Mouse (Mus musculus) telencephalon, adult 2 months (tissue): ENCODE data around the gene Avil.

ENCODE experiments used
- DNase-seq: peaks from one replicate; pipeline ENCODE4 v3.0.0-alpha.2; 2011; ENCODE audit warnings: low read depth, low spot score

The Avil gene

DNA sequence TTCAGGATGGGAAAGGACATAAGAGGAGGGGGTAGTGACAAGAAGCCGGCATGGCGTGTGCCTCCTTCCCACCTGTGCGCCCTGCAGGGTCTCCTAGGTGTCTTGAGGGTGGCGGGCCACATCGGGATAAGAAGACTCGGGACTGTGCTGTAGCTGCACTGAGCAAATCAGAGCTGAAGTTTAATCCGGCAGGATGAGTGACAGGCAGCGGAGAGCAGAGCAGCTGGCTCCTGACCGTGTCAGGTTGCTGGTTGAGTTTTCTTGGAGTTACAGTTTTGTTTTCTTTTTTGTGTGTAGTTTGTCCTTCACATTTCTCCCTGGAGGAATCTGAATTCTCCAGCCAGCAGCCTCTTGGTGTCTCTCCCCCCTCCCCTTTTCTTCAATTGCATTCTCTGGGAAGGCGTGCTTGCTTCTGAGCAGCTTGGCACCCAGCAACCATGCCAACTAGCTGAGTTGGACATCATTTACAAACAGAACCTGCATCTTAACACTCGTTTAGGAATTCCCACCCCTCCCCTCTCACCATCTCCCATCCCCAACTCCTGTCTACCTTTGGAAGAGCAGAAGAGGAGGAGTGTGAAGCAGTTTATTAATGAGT is 19.5 kb upstream of the Avil start:
- DNase-seq: no peak

DNA sequence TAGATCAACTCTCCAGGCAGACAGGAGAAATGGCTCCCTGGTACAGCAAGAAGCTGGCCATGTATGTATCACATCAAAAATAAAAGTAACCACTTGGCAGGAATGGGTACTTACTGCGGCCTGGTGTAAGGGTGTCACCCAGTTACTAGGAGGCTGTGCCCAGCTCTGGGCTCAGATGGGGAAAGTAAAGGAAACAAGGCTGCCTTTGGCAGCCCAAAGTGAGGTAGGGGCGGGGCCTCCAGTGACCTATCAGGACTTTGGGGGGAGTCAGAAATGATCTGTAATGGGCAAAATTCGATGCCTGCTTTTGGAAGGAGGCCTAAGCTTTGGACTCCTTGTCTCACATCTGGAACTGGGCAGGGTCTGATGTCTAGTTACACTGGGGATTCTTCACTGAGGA is 18.8 kb upstream of the Avil start:
- DNase-seq: no peak

DNA sequence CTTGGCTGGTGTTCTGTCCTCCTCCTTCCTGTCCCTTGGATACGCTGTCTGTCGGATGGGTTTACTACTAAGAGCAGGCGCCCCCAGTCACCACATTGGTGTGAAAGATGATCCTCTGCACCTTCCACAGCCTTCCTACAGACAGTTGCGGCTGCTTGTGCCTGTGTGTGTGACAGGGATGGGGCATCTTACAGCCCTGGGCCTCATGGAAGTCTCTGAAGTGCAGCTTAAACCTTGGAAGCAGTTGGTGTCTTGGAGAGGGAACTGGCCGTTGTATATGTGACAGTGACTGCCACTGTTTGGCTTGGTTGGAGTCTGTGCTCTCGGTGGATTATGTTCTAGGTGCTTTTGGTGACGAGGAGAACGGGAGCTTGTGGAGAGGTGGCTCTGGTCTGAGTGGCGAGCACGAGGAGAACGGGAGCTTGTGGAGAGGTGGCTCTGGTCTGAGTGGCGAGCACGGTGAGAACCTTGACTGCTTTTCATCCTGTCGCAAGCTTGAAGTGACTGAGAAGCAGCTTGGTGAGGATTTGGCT is 17.2 kb upstream of the Avil start:
- DNase-seq: no peak

DNA sequence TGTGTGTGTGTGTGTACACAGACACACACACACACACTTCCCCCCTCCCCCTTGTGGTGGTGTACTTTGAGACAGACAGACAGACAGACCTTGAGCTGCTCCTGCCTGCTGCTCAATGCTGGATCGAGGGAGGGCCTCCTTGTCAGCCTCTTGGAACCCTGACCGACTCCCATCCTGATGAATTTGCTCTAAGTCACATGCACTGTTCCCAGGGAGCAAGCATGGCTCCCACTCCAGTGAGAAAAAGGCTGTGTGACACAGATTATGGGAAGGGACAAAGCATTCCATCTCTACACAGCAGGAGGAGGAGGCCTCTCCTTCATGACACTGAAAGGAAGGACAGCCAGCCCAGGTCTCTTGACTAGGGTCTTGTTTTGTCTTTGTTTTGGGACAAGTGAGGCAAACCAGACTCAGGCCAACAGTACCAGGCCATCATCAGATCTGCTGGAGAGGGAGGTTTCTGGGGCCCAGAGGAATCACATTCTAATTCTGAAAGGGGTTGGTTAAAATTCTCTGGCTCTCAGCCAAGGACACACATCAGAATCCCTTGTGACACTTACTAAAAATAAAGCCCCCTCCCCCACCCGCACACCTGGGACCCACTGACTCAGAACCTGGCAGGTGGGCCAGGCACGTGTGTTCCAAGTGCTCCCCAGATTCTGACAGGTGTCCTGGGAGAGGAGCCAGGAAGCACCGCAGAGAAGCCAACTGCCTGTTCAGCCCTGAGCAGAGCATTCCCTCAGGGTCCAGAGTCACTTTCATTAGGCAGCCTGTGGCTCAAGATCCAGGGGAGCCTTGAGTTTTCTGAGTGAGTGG is 16.1 kb upstream of the Avil start:
- DNase-seq: no peak

DNA sequence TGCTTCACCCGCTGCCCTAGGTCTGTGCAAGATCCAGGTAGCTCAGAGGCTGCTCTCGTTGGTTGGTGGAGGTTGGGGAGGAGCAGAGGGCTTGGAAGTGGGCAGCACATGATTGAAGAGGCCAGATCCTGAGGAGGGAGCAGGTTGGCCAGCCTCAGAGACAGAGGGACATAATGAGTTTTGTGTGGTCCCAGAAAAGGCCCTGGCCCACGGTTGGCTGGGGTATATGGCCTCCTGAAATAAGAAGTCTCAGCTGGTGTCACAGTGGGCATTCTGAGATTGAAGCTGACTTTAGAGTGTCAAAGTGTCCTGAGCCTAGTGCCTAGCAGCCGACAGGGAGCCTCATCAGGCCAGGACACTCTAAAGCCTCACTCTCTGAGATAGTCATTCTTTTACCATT is 15.4 kb upstream of the Avil start:
- no peak for DNase-seq

DNA sequence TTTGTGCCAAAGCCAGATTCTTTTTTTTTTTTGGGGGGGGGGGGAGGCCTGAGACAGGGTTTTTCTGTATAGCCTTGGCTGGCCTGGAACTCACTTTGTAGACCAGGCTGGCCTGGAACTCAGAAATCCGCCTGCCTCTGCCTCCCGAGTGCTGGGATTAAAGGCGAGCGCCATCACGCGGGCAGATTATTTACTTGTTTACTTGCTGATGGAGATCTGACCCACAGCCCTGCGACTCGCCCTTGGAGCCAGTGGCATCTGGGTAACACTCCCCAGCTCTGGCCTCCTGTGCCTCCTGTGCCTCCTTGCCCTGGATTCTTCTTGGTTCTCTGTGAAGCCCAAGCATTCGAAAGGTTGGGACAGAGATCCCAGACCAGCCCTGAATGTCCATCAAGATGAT is 14.9 kb upstream of the Avil start:
- DNase-seq: no peak

DNA sequence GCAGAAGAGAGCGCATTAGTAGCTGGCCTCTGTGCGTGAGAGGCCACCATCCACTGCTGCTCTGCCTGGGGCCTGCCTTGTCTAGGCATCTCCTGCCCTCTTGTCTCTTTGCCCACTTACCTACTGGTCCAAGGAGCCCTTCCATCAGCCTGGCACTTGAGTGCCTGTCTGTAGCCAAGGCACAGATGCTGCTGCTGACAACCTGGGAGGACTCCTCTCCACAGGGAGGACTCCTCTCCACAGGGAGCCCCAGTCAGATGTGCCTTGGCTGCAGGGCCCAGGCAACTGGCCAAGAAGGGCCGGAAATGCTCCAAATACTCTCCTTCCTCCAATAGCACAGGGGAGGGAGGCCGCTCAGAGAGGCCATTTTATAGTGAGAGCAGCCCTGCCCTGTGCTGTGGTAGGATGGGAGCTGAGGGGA is 14.0 kb upstream of the Avil start:
- no peak for DNase-seq

DNA sequence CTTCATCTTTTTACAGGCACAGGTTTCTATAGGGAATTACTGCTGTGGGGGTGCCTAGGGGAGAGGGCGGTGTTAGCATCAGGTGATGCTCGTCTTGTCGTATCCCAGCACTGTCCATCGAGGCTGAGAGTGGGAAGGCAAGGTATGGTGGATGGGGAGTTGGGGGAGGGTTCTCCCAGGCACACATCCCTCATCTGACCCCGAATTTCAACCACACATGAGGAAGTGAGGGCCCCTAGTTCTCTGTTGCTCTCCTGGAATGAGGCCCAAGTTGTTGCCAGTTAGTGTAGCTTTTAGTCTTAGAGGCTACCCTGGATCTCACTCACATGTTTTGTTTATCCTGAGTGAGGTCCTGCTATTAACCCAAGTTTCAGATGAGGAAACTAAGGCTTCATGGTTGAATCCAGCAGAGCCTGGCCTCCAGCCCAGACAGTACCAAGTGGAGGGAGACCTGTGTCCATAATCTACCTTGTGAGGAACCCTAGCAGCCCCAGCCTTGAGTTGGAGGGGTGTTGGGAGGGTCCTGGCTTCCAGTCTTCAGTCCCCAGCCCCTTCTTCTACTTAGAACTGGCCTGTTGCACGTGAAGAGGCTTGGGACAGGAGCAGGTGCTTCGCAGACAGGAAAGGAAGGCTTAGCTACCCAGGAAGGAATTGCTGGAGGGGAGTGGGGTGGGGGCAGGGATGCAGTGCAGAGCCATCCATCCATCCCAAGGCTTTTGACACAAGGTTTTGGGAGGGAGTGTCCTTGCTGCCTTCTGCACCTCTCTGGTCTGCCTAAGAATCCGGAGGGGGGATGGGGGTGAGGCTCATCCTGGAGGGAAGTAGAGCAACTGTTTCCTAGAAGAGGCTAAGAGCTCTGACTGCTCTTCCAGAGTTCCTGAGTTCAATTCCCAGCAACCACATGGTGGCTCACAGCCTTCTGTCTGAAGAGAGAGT is 13.1 kb upstream of the Avil start:
- no peak for DNase-seq

DNA sequence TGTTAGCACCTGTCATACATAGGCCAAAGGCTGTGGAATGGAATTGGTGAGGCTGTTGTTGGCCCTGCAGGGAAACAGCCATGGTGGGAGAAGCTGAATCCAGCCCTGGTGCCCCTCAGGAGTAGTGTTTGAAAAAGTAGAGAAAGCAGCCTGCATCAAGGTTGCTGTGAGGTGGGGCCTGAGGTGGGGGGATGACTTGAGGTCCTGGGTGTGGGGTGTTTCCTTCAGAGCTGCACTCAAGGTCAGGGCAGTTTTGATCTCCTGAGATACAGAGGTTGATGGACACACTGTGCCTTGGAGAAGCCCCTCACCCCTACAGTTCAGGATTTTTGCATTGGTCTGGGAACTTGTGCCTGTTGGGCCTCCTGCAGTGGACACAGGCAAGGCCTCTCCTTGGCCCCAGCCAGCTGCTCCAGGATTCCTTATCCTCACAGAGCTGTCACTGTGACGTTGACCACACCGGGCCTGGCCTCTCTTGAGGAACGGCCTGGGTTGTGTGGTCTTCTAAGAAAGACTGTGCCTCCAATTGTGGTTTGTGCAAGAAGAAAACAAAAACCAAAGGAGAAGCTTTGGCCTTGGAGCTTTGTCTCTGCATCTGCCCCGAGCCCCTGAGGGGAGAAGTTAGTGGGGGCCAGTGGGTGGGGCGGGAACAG is 11.9 kb upstream of the Avil start:
- no peak for DNase-seq

DNA sequence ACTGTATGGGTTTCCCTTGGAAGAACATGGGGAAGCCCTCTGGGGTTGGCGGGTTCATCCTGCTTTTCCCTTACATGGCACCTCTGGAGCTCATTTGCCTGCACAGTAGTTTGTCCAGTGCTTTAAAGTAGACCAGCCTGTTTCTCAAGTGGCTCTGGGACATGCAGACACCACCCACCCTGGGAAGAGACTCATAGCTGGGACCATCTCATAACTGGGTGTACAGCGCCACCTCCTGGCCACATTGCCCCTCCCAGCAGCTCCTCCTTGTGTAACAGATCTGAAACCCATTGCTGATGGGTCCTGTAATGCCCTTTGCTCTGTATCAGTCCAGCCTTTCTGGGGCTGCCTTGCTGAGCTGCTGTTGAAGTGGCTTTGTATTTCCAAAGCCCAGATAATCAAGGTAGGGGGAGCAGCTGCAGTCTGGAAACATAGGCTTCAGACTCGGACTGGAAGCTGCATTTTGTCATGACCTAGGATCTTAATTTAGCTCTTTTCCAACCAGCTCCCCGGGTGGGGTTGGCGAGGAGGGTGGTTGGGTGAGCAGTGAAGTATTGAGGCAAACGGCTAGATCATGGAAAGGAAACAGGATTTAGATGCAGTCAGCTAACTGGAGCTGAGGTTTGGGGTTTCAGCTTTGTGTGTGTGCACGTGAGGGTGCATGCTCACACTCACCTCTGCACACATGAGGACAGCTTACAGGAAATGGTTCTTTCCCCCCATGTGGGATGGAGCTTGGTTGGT is 10.0 kb upstream of the Avil start:
- no peak for DNase-seq

DNA sequence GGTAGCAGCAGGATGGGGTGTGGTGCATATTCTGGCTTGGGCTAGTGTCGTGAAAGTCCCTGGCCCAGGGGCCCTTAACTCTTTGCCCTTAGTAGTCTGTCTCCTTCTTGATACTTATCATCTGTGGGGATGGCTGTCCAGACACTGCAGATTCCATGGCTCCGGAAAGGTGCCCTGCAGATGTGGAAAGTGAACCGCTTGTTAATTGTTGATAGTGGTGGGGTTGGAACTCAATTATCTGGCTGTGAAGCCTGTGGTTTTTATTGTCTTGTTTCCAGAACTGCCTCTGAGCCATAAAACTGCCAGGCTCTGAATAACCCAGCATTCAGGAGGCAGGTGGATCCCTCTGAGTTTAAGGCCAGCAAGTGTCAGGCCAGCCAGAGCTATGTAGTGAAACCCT is 8.8 kb upstream of the Avil start:
- no peak for DNase-seq

DNA sequence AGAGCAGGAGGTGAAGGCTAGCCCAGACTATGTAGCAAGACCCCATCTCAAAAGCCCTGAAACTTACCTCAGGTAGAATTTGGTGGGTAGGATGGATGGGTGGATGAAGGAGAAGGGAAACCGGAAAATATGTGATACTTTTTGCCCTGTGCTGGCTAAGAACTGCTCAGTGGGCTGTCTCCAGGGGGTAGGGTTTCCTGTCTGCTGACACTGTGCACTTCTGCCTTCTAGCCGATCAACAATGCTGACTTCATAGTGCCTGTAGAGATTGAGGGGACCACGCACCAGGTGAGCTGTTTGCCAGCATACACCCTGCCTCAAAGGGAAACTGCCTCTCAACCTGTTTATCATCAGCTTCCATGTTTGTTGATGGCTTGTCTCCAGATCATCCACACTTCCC is 6.9 kb upstream of the Avil start:
- DNase-seq: no peak

DNA sequence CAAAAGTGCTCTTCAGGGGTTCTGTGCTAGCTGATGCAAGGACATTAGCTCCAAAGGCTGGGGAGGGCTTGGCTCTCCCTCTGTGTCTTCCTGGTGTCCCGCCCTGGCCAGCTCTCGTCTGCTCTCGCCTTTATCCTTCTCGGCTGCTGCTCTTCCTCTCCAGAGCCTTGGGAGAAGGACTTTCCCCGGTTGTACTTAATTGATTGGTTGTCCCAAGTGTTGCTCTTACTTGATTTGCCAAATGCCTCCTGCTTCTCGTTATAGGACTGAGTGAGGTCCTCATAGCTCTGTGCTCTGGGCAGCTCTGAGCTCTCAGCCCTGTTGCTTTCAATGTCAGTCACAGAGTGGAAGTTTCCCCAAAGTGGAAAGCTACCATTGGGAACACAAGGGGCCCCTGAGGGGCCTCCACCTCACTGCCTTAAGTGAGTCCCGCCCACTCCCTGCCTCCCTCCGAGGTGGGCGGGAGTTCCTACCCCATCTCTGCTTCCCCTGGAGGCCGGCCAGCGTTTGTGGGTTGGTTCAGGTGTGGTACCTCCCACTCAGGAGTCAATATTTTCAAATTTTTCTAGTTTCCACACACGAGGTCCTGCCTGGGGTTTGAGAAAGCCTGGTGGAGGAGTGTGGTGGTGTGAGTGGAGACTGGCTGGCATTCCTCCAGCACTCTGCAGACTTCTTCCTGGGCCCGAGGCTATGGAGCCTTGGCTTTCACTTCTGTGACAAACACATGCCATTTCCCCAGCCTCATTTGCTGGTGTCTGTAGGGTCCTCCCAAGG is 3.0 kb upstream of the Avil start:
- DNase-seq: no peak

DNA sequence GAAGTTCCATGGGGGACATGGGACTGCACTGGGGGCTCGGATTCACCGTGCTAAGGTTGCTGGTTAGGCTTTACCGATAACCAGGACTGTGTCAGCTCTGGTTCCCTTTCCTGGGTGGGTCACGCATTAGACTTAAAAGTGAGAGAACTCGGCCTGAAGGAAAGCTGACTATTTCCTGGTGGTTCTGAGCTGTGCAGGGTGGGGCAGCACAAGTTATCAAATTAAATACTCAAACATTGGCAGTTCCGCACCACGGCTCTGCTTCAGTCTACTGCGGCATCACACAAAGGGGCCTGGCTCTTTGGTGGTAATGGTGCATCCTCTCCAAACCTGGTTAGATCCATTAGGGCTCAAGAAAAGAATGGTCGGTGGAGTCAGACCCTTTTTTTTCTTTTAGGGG is 788 bp downstream of the Avil start:
- DNase-seq: no peak

DNA sequence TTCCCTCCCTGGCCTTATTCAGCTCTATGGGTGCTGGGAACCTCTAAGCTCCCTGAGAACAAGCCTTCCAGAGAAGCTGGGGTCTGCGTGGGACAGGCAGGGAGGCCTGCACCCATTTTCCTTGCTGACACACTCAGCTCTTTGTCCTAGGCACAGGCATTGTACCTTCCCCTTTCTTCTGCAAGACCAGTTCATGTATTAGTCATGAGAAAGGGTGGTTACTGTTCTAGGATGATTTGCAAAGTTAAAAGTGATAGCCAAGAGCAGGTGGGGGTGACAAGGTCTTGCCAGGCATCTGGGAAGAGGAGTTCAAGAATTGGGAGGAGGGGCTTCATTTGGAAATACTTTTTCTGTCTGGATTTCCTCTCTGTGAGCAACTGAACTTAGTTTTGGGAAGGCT is 1.5 kb downstream of the Avil start:
- no peak for DNase-seq

DNA sequence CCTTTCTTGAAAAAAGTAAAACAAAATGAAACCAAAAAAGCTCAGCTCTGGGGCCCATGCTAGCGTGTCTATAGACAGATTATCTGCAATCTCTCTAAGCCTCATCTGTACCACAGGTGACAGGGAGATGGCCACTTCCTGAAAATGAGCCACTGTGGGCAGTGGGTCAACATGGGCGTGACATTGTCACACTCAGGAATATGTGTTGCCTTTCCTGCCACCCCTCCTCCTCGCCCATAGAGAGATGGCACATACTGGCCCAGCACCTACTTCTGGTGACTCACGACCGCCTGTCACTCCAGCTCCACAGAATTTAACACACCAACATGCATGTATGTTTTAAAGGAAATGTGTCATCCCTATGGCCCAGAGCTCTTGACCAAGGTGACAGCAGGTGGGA is 2.3 kb downstream of the Avil start:
- DNase-seq: no peak

DNA sequence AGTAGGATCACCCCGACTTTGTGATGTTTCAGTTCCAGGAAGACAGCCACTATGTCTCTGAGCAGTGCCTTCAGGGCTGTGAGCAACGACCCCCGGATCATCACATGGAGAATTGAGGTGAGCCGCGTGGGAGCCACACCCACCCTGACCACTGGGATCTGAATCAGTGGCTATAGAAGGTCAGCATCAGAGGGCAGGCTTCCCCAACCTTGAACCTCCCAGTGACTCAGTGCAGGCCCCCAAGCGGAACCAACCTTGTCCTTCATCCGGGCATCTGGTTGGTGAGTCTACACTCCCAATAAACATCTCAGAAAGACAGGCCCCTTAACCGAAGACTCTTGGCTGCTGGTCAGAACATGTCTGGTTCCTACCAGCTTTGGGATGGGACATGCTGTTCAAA is 2.8 kb downstream of the Avil start:
- no peak for DNase-seq

DNA sequence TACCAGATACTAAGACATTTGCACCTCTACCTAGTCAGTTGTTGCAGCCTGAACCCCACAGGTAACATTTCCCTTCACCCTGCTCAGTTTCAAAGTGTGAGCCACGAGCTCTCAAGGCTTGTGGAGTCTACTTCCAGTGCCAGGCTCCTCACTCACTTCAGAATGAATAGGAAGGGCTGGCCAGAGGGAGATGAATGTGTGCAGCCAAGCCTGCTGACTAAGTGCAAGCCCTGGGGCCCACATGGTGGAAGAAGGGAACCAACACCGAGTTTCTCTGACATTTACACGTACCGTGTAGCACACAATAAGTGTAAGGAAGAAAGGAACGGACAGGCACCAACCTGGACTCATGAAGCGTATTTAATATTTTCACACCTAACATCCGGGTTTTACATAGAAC is 3.3 kb downstream of the Avil start:
- no peak for DNase-seq

DNA sequence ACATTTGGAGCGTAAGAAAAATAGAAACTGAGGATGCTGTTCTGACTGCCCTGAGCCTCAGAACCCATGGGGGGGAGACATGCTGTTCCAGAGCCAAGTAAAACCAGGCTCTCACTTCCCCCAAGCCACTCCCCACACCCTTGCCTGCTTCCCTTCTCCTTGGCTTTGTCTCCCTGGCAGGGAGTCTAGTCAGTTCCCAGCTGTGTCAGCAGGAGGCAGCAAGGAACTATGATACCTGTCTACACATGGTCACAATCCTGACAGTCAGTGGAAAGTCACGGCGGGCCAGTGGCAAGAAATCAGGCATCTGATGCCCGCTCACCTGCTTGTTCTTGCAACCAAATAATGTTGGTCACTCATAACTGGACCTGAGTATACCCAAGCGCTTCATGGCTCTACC is 16.0 kb downstream of the Avil start:
- DNase-seq: no peak

DNA sequence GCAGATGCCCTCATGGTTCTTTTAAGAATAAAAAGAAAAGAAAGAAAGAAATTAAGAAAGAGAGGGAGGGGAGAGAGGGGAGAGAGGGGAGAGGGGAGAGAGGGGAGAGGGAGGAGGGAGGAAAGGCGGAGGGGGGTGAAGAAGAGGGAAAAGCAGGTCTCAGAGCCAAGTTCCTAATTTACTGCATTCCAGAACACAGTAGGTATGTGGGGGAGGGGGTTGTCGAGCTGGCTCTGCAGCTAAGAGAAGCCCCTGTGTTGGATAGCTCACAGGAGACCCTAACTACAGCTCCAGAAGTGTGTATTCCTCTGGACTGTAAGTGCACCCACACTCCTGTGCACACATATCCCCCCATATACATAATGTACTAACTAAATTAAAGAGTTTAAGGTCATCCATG is 16.6 kb downstream of the Avil start:
- no peak for DNase-seq
